Mouse (Mus musculus): Measurements from ENCODE around the gene Gli3.

Gli3 gene

GRCm38 (mm10) chr13:15552009-15552408 lies 89.0 kb downstream of the Gli3 start:
- DNase-seq (ENCODE audit: low spot score): no peak

- no peak for DNase-seq (ENCODE audit: low spot score)
Observed at GRCm38 (mm10) chr13:15556646-15557098, 93.6 kb downstream of the Gli3 start.

DNA sequence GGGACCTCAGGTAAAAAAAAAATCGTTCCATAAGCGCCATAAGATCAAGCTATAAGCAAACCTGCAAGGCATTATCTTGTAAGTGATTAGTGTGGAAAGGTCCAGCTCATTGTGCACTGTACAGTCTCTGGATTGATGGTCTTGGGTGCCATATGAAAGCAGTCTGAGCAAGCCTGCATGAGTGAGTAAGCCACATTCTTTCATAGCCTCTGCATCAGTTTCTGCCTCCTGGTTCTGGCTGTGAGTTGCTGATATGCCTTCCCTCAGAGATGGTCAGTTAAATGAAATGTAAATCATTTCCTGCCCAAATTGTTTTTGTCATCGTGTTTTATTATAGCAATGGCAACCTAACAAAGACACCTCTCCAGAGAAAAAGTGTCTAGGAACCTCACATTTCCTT lies 98.4 kb downstream of the Gli3 start:
- DNase-seq (ENCODE audit: low spot score): no peak

GRCm38 (mm10) chr13:15570908-15571568 lies 108.0 kb downstream of the Gli3 start:
- DNase-seq (ENCODE audit: low spot score): no peak

- DNase-seq (ENCODE audit: low spot score): no peak
Observed at GRCm38 (mm10) chr13:15577133-15577917, 114.3 kb downstream of the Gli3 start.

DNA sequence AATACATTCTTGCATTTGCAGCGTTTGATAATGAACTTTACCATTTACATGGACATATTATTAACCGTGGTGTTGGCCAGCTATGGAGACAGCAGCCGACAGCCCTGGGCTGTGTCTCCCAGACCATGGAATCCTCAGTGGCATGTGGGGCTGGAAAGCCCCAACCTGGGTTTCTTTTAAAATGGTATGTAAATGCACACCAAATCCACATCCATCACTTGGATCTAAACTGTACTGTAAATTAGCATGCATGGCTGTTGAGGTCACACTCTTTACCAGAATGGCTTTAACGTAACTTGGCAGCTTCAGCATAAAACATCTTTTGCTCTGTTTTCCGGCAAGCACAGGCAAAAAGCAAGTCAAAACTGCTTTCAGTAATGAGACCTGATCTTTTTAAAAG lies 117.4 kb downstream of the Gli3 start:
- DNase-seq (ENCODE audit: low spot score): no peak

- DNase-seq (ENCODE audit: low spot score): no peak
Observed at GRCm38 (mm10) chr13:15585941-15586340, 122.9 kb downstream of the Gli3 start.

GRCm38 (mm10) chr13:15588278-15589272 lies 125.5 kb downstream of the Gli3 start:
- no peak for DNase-seq (ENCODE audit: low spot score)

DNA sequence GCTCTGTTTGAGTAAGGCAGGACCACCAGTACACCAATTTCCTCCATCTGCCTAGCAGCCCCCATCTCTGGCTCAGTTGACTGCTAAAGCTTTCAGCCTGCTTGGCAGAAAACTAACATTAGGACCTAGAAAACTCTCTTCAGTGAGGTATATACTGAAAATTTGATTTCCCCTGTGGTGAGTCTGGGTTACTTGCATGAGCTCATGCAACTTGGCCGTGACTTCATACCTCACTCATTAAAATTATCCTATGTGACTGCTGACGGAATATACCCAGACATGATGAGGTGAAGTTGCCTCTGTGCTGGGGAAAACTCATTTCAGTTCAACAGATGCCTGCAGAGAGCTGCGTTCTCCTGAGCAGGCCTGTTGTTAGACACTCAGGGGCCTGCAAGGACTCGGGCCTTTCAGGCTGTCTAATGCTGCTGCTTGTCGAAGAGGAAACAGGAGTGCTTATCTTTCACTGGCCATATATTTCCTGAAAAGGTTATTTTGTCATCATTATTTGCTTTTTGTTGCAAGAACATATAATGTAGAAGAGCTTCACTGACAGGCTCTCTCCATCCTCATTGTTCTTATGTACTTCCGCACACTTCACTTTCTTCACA lies 127.4 kb downstream of the Gli3 start:
- DNase-seq (ENCODE audit: low spot score): no peak

- no peak for DNase-seq (ENCODE audit: low spot score)
Observed at GRCm38 (mm10) chr13:15596667-15597066, 133.6 kb downstream of the Gli3 start.

DNA sequence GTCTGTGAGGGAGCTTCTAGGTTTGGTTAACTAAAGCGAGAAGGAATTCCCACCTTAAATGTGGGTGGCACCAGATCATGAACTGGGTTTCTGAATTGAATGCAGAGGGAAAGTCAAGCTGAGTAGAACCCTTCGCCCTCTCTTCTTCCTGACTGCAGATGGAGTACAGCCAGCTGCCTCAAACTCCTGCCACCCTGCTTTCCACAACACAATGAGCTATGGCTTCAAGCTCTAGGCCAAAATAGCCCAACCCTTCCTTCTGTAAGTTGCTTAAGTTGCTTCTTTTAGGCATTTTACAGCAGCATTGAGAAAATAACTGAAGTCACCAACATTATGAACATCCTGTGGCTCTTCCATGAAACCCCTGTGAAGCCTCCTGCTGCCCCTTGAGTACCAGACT lies 136.7 kb downstream of the Gli3 start:
- no peak for DNase-seq (ENCODE audit: low spot score)

GRCm38 (mm10) chr13:15602161-15602560 lies 139.1 kb downstream of the Gli3 start:
- no peak for DNase-seq (ENCODE audit: low spot score)

GRCm38 (mm10) chr13:15602677-15603221 lies 139.7 kb downstream of the Gli3 start:
- no peak for DNase-seq (ENCODE audit: low spot score)

GRCm38 (mm10) chr13:15604074-15604473 lies 141.0 kb downstream of the Gli3 start:
- DNase-seq (ENCODE audit: low spot score): no peak

DNA sequence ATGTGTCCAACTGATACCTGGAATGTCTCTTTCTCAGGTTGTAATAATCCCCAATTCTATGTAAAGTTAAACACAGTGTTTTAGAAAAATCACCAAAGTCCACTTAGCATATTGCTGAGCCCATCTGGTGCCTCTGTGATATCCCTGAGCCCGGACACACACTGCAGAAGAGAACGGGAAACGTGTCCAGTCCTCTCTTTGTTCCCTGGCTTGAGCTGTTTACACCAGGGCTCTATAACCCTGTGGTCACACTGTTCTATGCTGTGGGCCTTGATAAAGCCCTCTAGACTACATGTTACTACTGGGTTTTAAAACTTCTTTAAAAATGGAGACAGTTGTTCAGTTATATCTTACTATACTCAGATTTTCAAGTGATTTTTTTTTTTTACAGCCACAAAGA lies 154.4 kb downstream of the Gli3 start:
- no peak for DNase-seq (ENCODE audit: low spot score)

DNA sequence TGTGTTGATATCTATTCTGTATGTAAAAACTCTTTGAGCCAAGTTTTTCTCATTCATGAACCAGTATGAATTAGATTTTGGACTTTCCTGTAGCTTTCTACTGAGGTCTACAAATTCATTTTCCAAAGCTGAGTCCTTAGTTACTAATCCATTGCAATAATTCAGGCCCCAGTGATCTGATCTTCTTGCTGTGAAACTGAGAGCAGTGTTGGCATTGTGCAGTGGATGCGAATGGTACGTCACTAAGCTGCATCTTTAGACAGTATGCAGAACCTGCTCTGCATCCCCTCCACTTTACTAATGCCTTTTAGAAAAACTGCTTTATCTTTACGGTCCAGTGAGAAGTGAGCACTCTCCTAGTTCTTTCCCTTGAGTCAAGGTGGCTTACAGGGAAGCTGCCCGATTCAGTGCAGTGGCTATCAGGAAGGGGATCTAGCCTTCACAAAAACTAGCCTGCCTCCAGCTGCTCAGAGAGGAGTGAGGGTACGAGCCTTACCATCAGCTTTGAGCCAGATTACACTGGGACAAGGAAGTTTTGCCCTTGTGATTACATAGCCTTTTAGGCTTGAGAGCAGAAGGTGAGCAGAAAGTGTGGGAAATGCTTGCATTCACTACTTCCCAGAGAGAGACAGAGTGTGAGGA lies 155.1 kb downstream of the Gli3 start:
- DNase-seq (ENCODE audit: low spot score): no peak

DNA sequence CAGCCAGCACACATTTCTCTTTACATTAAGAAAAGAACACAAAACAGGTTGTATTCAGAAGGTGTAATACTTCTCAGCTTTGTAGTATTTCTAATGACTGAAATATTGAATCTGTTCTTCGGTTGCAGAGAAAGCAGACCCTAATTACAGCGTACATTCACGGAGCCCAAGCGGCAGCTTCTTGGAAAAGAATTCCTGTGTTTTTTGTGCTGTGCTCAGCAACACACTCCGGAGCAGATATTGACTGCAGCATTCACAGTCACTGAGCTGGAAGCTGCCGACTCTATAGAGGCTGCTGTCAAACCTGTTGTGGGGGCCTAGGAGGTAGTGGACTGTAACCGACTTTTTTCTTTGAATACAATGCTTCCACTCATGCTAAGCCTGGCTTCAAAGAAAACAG lies 158.0 kb downstream of the Gli3 start:
- no peak for DNase-seq (ENCODE audit: low spot score)

GRCm38 (mm10) chr13:15624490-15625353 lies 161.7 kb downstream of the Gli3 start:
- DNase-seq (ENCODE audit: low spot score): no peak

- no peak for DNase-seq (ENCODE audit: low spot score)
Observed at GRCm38 (mm10) chr13:15641548-15641947, 178.5 kb downstream of the Gli3 start.

DNA sequence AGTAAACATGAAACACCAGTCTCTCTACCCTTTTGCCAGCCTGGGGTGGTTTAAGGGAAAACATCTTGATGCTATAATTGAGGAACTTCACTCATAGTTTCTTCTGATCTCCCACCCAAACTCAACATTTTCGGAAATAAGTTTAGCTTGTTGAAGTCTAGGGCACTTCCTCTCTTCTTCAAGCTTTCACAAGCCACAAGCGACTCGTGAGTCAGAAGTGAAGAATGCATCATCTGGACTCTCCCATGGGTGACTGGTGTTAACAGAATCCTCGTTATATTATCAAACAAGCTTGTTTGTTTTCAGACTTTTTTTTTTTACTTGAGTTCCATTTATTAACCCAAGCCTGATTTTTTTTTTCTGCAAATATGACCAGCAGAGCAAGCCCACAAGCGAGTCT lies 197.5 kb downstream of the Gli3 start:
- DNase-seq (ENCODE audit: low spot score): no peak
